Mouse (Mus musculus): ENCODE measurements at regions not wholly inside any gene's neighbourhood (a gene's known extent, or its start where the extent isn't known, plus 50 kb on each side); places are given as distances from the start of the nearest gene placed in this dataset.

DNA sequence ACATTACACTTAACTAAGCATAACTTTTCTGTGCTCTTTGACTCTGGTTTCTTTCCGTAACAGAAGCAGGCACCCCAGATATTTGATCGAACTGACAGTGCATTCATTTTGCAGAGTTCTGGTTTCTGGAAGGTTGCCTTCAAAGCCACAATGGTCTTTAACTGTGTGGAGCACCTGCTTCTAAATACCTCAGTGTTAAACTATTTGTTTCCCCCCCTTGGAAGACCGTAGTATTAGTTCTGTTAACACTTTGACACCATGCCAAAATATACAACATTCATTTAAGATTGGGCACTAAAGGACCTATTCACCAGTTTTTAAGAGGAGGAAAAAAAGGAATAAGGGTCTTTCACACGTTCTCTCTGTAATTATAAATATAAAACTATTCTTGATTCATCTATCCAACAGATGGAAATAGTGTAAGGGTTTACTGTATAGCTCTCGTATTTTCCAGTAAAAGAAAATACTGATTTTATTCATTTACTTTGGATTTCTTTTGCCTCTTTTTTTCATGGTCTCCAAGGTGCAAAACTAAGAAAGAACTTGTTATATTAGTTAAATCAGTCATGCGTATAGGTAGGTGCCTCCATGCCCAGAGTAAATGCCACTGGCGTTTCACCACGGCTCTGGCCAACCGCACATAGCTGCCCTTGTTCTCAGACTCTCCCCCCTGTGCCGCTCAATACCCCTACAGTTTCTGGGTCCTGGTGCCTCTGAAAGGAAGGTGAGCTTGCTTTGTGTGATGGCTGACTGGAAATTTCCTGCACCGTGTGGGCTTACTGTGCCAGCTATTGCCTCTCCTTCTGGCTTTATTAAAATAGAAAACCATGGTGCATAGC, 391.2 kb downstream of the Etnk1 start:
- no peak overlapping the region for H3K4me3 ChIP-seq (ENCODE audit: low read depth, low read length)
- no peaks in the 10 kb centered on the region for H3K27me3 ChIP-seq (ENCODE audit: control insufficient read depth, insufficient read depth, low read length)
- H3K4me2 ChIP-seq (ENCODE audit: low read depth, low read length) = no peak overlapping the region
- no peak overlapping the region for H3K9ac ChIP-seq (replicated peaks; ENCODE audit: low read depth, low read length)
- no peaks in the 10 kb centered on the region for H3K9me3 ChIP-seq (ENCODE audit: control insufficient read depth, low read length)
- H3K36me3 ChIP-seq (ENCODE audit: control insufficient read depth, insufficient read depth, low read length) = no peaks in the 10 kb centered on the region
- WGBS = 81% methylated on average over 11 of the region's 11 CpGs
- H3K27ac ChIP-seq (ENCODE audit: low read depth, low read length) = no peak overlapping the region
- no peak for ATAC-seq (ENCODE audit: low read depth)
- H3K4me1 ChIP-seq (ENCODE audit: control insufficient read depth, insufficient read depth, low read length) = no peaks in the 10 kb centered on the region

DNA sequence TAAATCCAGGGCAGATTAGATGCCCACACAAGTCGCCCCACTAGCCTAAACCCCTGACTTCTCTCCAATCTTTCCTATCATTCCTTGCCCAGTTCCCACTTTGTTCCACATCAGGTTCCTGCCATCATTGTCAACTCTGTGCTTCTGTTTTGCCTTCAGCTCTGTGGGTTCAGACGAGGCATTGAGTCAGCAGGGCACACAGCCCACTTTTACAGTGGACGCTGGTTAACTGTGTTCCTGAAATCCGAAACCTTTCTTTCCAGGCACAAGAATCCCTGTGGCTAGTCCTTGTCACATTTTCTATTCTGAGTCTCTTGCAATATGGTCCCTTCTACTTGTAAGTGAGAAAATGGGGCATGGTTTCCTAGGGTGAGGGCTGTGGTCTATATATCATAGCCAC, 392.3 kb downstream of the Etnk1 start:
- WGBS = 69% methylated on average over 4 of the region's 4 CpGs

DNA sequence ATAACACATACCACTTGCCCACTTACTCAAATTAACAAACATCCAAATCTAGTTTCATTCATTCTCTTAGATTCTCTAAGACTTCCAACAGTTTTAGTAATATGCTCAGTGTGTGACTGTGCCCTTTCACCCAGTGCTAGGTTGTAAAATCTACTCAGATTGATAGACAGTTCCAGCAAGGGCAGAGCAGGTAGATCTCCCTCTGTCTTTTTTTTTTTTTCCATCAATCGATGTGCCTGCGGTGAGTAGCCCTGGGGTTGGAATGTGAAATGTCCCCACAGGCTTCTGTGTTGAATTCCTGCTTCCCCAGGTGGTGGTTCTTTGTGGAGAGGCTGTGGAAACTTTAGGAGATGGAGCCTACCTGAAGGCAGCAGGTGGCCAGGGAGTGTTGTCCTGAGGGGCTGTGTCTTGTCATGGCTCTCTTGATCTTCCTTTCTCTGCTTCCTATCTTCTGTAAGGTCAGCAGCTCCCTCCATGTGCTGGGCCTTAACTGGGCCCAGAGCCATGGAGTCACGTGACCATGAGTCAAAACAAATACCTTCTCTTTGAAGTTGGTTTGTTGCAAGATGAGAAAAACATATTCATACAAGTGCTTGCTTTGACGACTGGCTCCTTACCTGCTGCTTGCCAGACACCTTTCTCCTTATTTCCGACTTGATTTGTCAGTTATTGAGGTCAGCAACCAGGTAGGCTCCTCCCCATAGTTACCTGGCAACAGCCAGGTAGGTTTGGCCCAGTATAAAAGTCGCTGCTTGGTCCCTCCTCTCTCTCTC, 394.5 kb downstream of the Etnk1 start:
- 74% methylated on average over 6 of the region's 6 CpGs for WGBS
- ATAC-seq (ENCODE audit: low read depth) = no peak

More for the DNA sequence above, 392.3 kb downstream of the Etnk1 start:
- Histone ChIP-seq H3K4me3 (ENCODE audit: low read depth, low read length) (no peak overlapping the region), H3K4me2 (ENCODE audit: low read depth, low read length) (no peak overlapping the region), H3K4me1 (ENCODE audit: control insufficient read depth, insufficient read depth, low read length) (no peaks in the 10 kb centered on the region), H3K9me3 (ENCODE audit: control insufficient read depth, low read length) (no peaks in the 10 kb centered on the region), H3K9ac (replicated peaks; ENCODE audit: low read depth, low read length) (no peak overlapping the region), H3K27ac (ENCODE audit: low read depth, low read length) (no peak overlapping the region), H3K36me3 (ENCODE audit: control insufficient read depth, insufficient read depth, low read length) (no peaks in the 10 kb centered on the region), H3K27me3 (ENCODE audit: control insufficient read depth, insufficient read depth, low read length) (no peaks in the 10 kb centered on the region)
- no peak for ATAC-seq (ENCODE audit: low read depth)

DNA sequence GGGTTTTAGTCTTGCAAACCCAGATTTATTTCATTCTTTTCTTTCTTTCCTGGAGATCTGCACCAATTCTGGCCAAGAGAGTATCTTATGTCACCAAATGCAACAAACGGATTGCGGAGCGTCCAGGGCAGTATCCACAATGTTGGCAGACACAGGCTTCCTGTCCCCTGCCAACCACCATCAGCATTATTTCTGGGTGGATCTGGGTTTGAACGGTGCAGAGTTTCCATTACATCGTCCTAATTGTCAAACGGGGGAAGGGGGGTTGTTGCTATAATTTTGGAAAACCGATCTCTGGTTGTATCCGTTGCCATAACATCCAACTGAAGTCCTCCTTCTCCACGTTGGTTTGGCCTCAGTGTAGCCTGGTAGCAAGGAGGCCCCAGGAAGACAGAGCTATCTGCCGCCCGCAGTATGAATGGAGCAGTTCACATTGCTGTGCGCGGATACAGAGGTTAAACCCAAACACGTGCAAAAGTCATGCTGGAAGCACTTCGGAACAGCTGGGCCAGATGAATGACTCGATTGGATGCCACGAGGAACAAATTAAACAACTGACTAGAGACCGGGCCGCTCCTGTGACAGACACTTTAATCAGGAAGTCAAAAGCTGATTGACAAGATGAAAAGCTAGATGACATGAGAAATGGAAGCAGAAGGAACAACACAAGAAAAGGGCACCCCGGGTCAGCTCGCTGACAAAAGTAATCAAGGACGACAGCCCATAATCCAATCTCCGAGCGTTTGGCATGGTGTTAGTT, 404.5 kb downstream of the Etnk1 start:
- 88% methylated on average over 24 of the region's 24 CpGs for WGBS
- no peak overlapping the region for H3K9ac ChIP-seq (replicated peaks; ENCODE audit: low read depth, low read length)
- ATAC-seq (ENCODE audit: low read depth) = no peak

More for the DNA sequence above, 394.5 kb downstream of the Etnk1 start:
- Histone ChIP-seq H3K9me3 (ENCODE audit: control insufficient read depth, low read length) (no peaks in the 10 kb centered on the region), H3K27ac (ENCODE audit: low read depth, low read length) (no peak overlapping the region), H3K9ac (replicated peaks; ENCODE audit: low read depth, low read length) (no peak overlapping the region), H3K4me1 (ENCODE audit: control insufficient read depth, insufficient read depth, low read length) (no peaks in the 10 kb centered on the region), H3K27me3 (ENCODE audit: control insufficient read depth, insufficient read depth, low read length) (no peaks in the 10 kb centered on the region), H3K4me3 (ENCODE audit: low read depth, low read length) (no peak overlapping the region), H3K36me3 (ENCODE audit: control insufficient read depth, insufficient read depth, low read length) (no peaks in the 10 kb centered on the region), H3K4me2 (ENCODE audit: low read depth, low read length) (no peak overlapping the region)

DNA sequence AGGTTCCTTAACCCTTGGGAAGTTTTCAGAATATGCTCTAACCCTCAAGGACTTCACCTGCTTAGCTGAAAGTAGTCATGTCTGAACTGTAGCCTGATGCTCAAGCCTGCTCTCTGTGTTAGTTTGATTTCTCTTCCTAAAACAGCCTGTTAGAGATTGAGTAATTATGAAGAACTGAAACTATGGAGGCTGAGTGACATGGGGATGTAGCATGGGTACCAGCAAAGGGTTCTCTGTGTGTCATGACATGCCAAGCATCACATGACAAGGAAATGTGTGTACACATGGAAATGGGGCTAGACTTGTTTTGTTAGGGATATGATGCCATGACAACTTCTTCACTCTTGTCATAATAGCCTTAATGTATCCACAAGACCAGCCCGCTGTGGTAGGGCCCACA, 412.2 kb downstream of the Etnk1 start:
- ATAC-seq (ENCODE audit: low read depth) = no peak
- Histone ChIP-seq H3K27me3 (ENCODE audit: control insufficient read depth, insufficient read depth, low read length) (no peaks in the 10 kb centered on the region), H3K36me3 (ENCODE audit: control insufficient read depth, insufficient read depth, low read length) (no peaks in the 10 kb centered on the region), H3K9me3 (ENCODE audit: control insufficient read depth, low read length) (no peaks in the 10 kb centered on the region), H3K27ac (ENCODE audit: low read depth, low read length) (no peak overlapping the region), H3K4me1 (ENCODE audit: control insufficient read depth, insufficient read depth, low read length) (no peaks in the 10 kb centered on the region), H3K4me3 (ENCODE audit: low read depth, low read length) (no peak overlapping the region), H3K9ac (replicated peaks; ENCODE audit: low read depth, low read length) (no peak overlapping the region), H3K4me2 (ENCODE audit: low read depth, low read length) (no peak overlapping the region)
- WGBS = 94% methylated on average over 1 of the region's 1 CpGs

More for the DNA sequence above, 404.5 kb downstream of the Etnk1 start:
- no peaks in the 10 kb centered on the region for H3K36me3 ChIP-seq (ENCODE audit: control insufficient read depth, insufficient read depth, low read length)
- no peaks in the 10 kb centered on the region for H3K4me1 ChIP-seq (ENCODE audit: control insufficient read depth, insufficient read depth, low read length)
- H3K27ac ChIP-seq (ENCODE audit: low read depth, low read length) = no peak overlapping the region
- no peaks in the 10 kb centered on the region for H3K27me3 ChIP-seq (ENCODE audit: control insufficient read depth, insufficient read depth, low read length)
- H3K4me3 ChIP-seq (ENCODE audit: low read depth, low read length) = no peak overlapping the region
- H3K4me2 ChIP-seq (ENCODE audit: low read depth, low read length) = no peak overlapping the region
- no peaks in the 10 kb centered on the region for H3K9me3 ChIP-seq (ENCODE audit: control insufficient read depth, low read length)

DNA sequence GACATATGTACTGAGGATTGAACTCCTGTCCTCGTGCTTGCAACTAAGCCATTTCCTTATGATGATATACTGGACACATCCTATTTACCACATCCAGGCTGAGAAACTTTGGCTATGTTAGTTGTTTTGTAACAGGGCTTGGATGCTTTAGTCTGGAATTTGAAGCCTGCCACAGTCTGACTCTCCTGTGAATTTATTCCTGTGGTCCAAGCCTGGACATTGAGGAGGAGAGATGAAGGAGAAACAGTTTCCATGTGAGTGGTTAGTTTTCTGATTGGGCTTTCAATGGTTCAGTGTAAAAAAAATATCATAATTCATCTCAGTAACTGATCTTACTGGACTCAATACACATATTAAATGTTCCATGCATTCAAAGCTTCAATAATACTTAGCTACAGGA, 422.6 kb downstream of the Etnk1 start:
- WGBS = 87% methylated on average over 1 of the region's 1 CpGs
- Histone ChIP-seq H3K4me3 (ENCODE audit: low read depth, low read length) (no peak overlapping the region), H3K4me2 (ENCODE audit: low read depth, low read length) (no peak overlapping the region), H3K27me3 (ENCODE audit: control insufficient read depth, insufficient read depth, low read length) (no peaks in the 10 kb centered on the region), H3K4me1 (ENCODE audit: control insufficient read depth, insufficient read depth, low read length) (no peaks in the 10 kb centered on the region), H3K36me3 (ENCODE audit: control insufficient read depth, insufficient read depth, low read length) (no peaks in the 10 kb centered on the region), H3K9ac (replicated peaks; ENCODE audit: low read depth, low read length) (no peak overlapping the region), H3K9me3 (ENCODE audit: control insufficient read depth, low read length) (no peaks in the 10 kb centered on the region), H3K27ac (ENCODE audit: low read depth, low read length) (no peak overlapping the region)
- ATAC-seq (ENCODE audit: low read depth) = no peak

DNA sequence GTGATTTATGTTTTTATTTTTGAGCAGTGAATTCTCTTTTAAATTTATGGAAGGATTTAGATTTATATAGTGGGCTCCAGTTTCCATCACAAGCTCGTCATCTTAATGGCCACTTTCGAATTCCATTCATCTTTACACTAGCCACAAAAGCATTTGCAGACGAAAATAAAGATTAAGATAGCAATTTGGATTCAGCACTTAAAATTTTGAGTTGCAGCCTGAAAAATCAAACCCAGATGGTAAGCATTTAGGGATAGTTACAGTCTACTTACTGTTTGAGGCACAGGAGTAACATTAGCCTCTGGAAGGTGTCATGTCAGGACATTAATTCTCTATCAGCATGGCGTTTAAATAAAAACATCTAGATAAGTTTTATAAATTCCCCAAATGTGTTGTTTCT, 423.2 kb downstream of the Etnk1 start:
- H3K4me2 ChIP-seq (ENCODE audit: low read depth, low read length) = no peak overlapping the region
- no peaks in the 10 kb centered on the region for H3K27me3 ChIP-seq (ENCODE audit: control insufficient read depth, insufficient read depth, low read length)
- 81% methylated on average over 4 of the region's 4 CpGs for WGBS

DNA sequence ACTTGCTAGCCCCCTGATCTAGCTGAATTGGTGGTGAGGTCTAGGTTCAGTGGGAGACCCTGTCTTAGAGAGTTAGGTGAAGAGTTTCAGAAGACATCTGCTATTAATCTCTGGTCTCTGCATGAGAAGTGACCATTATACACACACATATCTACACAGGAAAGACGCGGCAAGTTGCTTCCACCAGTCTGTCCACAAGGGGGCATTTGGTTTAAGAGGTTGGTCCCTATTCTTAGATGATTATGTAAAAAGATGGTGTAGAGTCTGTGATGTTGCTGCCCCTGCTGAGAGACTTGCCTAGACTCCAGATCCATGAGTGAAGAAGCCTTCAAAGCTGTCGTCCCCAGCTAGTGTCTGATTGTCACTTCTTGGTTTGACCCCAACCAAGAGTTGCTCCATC, 425.5 kb downstream of the Etnk1 start:
- WGBS = 95% methylated on average over 3 of the region's 3 CpGs
- Histone ChIP-seq H3K27ac (ENCODE audit: low read depth, low read length) (no peak overlapping the region), H3K36me3 (ENCODE audit: control insufficient read depth, insufficient read depth, low read length) (no peaks in the 10 kb centered on the region)

More for the DNA sequence above, 423.2 kb downstream of the Etnk1 start:
- H3K27ac ChIP-seq (ENCODE audit: low read depth, low read length) = no peak overlapping the region
- no peaks in the 10 kb centered on the region for H3K4me1 ChIP-seq (ENCODE audit: control insufficient read depth, insufficient read depth, low read length)
- H3K9ac ChIP-seq (replicated peaks; ENCODE audit: low read depth, low read length) = no peak overlapping the region
- no peaks in the 10 kb centered on the region for H3K9me3 ChIP-seq (ENCODE audit: control insufficient read depth, low read length)
- no peak for ATAC-seq (ENCODE audit: low read depth)
- H3K4me3 ChIP-seq (ENCODE audit: low read depth, low read length) = no peak overlapping the region
- H3K36me3 ChIP-seq (ENCODE audit: control insufficient read depth, insufficient read depth, low read length) = no peaks in the 10 kb centered on the region

More for the DNA sequence above, 425.5 kb downstream of the Etnk1 start:
- Histone ChIP-seq H3K27me3 (ENCODE audit: control insufficient read depth, insufficient read depth, low read length) (no peaks in the 10 kb centered on the region), H3K4me1 (ENCODE audit: control insufficient read depth, insufficient read depth, low read length) (no peaks in the 10 kb centered on the region), H3K9me3 (ENCODE audit: control insufficient read depth, low read length) (no peaks in the 10 kb centered on the region), H3K9ac (replicated peaks; ENCODE audit: low read depth, low read length) (no peak overlapping the region), H3K4me2 (ENCODE audit: low read depth, low read length) (no peak overlapping the region), H3K4me3 (ENCODE audit: low read depth, low read length) (no peak overlapping the region)
- ATAC-seq (ENCODE audit: low read depth) = no peak
